Mouse (Mus musculus) ES-E14 (cell line): ENCODE data around the gene Cs.

Source experiments
- CHD2 ChIP-seq: IDR thresholded peaks from 2 replicates; pipeline ENCODE4 v1.6.1; 2014; ENCODE audit warnings: mild to moderate bottlenecking, low read depth, low read length, inconsistent platforms
- HCFC1 ChIP-seq: IDR thresholded peaks from 2 replicates; pipeline ENCODE4 v1.6.1; 2012; ENCODE audit warnings: low read length, inconsistent platforms, borderline replicate concordance; ENCODE audit not compliant: insufficient read depth
- MAFK ChIP-seq: IDR thresholded peaks from 2 replicates; pipeline ENCODE4 v1.6.1; 2014; ENCODE audit warnings: mild to moderate bottlenecking, low read depth, low read length, inconsistent platforms; ENCODE audit not compliant: insufficient read depth
- ZC3H11A ChIP-seq: IDR thresholded peaks from 2 replicates; pipeline ENCODE4 v1.6.1; 2012; ENCODE audit warnings: low read depth, mild to moderate bottlenecking, inconsistent platforms, low read length, borderline replicate concordance
- ZNF384 ChIP-seq: IDR thresholded peaks from 2 replicates; pipeline ENCODE4 v1.6.1; 2012; ENCODE audit warnings: low read depth, low read length, inconsistent platforms

GRCm38 (mm10) chr10:128401638-128402037 lies 64.1 kb downstream of the Cs start:
- no peak for TF ChIP-seq CHD2
- no peak for TF ChIP-seq MAFK
- no peak for TF ChIP-seq ZC3H11A
- no peak for TF ChIP-seq ZNF384
- no peak for TF ChIP-seq HCFC1
